Comparison of ENCODE assay signal across 8 mouse cellular contexts in the genomic region with DNA sequence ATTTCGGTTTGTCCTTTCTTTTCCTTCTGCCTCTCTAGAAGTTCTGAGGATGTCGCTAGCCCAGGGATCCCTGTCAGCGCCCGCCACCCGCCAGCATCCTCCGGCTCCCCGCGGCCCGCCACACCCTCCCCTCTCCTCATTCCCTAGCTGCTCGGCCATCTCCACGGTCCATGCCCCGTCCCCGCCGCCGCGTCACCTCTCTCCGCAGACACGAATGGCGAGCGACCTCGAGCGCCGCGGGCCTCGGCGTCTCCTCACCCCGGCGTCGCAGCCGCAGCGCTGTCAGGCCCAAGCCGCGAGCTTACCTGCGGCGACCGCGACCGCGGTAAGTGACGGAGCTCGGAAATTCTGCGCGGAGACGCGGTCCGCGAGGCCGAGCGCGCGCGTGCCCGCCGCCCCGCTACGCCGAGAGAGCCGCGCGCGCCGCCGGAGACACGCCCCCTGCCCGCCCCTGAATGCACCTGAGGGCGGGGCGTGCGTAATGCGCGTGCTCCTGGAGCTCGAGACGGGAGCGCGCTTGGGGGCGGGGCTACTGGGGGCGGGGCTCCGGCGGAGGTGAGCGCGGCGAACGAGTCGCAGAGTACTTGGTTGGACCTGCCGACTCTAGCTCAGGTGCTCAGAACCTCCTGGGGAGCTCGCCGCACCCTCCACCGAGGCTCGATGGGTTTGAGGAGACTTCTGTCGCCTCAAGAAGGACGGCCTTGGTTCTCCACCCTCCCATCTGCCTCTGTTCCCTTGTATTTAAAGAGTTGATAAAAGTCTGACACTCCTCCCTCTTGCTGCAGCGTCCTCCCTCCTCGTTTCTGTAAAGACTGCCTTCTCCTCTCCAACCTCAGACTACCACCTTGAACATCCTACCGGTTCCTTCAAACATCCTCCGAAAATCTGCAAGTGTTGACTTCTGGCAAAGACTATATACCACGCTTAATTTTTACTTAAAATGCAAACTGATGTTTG. TPM values are rescaled to one million over a fixed set of nuclear protein-coding genes. Genes with fewer than 3 reads are reported as not detected.
A peak's percentile ranks its signal among the peaks of the same experiment; 100 is the strongest.
DNase-seq lines count a peak whose midpoint lies in the region; ATAC-seq and TF ChIP-seq lines count a peak whose summit lies in the region.

A gene (minus strand): TSS at position 428 of the 957 bp plus-strand sequence.

- peak within 1 kb of the TSS; percentile 32; the same call in 1 of the 2 replicates for H3K27ac ChIP-seq in heart, embryonic 13.5 days (replicated peaks)
- 0 out of 2 replicates have a peak within 1 kb of the TSS, but pooled peaks have one; percentile 31 for H3K27ac ChIP-seq in kidney, postnatal 0 days
- H3K27ac ChIP-seq in liver, embryonic 11.5 days (ENCODE audit: low read depth, low read length): no peak within 1 kb of the TSS

- H3K9me3 ChIP-seq in heart, embryonic 13.5 days: no peaks in the 10 kb centered on the region
- no peaks in the 10 kb centered on the region for H3K9me3 ChIP-seq in kidney, postnatal 0 days (replicated peaks; ENCODE audit: low read length)
- H3K9me3 ChIP-seq in liver, embryonic 11.5 days (ENCODE audit: control insufficient read depth, low read length): no peaks in the 10 kb centered on the region

- peak; percentile 81 for ATAC-seq in CD4-positive, CD25-positive, alpha-beta regulatory T cell, adult 4 months
- ATAC-seq in heart, embryonic 13.5 days (ENCODE audit: extremely low read depth, insufficient number of reproducible peaks, low FRiP score, low TSS enrichment): peak; percentile 92
- peak; percentile 94 for ATAC-seq in kidney, postnatal 0 days (replicated peaks; ENCODE audit: low FRiP score, low read depth)
- ATAC-seq in liver, embryonic 11.5 days (replicated peaks; ENCODE audit: low FRiP score): peak; percentile 94

- H3K9ac ChIP-seq in heart, embryonic 13.5 days: peak within 1 kb of the TSS; percentile 85
- H3K9ac ChIP-seq in kidney, postnatal 0 days (ENCODE audit: low read depth, low read length): peak within 1 kb of the TSS; percentile 78
- peak within 1 kb of the TSS; percentile 47 for H3K9ac ChIP-seq in liver, embryonic 11.5 days (ENCODE audit: low read depth, low read length)

- peak within 1 kb of the TSS; percentile 96 for H3K4me2 ChIP-seq in heart, embryonic 13.5 days
- H3K4me2 ChIP-seq in kidney, postnatal 0 days (ENCODE audit: low read length): peak within 1 kb of the TSS; percentile 70
- H3K4me2 ChIP-seq in liver, embryonic 11.5 days: peak within 1 kb of the TSS; percentile 92

- peaks cover 11% of the 10 kb centered on the region for H3K27me3 ChIP-seq in heart, embryonic 13.5 days (replicated peaks)
- H3K27me3 ChIP-seq in kidney, postnatal 0 days (ENCODE audit: insufficient read depth, low read length): no peaks in the 10 kb centered on the region
- peaks cover 16% of the 10 kb centered on the region for H3K27me3 ChIP-seq in liver, embryonic 11.5 days (replicated peaks; ENCODE audit: control insufficient read depth, insufficient read depth, low read length)
- H3K27me3 ChIP-seq in splenic B cell, adult 2 months (ENCODE audit: control insufficient read depth, insufficient read depth, low read length, poor library complexity, severe bottlenecking): no peaks in the 10 kb centered on the region

- TF ChIP-seq CTCF in kidney, postnatal 0 days (IDR thresholded peaks at IDR 0.05; ENCODE audit: low read depth): 0 out of 2 replicates have a peak, but pooled peaks have one; percentile 4

- DNase-seq in c-Kit-negative CD71-positive TER-119-positive erythroid progenitor cells, embryonic 14.5 days (ENCODE audit: low read depth, low spot score): peak; percentile 63
- peak; percentile 13 for DNase-seq in fat pad, adult 2 months (ENCODE audit: extremely low read depth, low read depth, low spot score)
- DNase-seq in kidney, postnatal 0 days (ENCODE audit: low spot score): peak; percentile 87
- DNase-seq in liver, embryonic 11.5 days (ENCODE audit: low spot score): peak; percentile 86
- peak; percentile 90 for DNase-seq in naive thymus-derived CD4-positive, alpha-beta T cell, adult 2 months (ENCODE audit: low read depth)
- DNase-seq in splenic B cell, adult 2 months (ENCODE audit: low read depth, low spot score): peak; percentile 92

- H3K4me3 ChIP-seq in heart, embryonic 13.5 days: peak within 1 kb of the TSS; percentile 87
- peak within 1 kb of the TSS; percentile 84 for H3K4me3 ChIP-seq in kidney, postnatal 0 days (replicated peaks; ENCODE audit: low read depth, low read length)
- H3K4me3 ChIP-seq in liver, embryonic 11.5 days (ENCODE audit: low read depth, low read length): peak within 1 kb of the TSS; percentile 61

- H3K4me1 ChIP-seq in heart, embryonic 13.5 days: peaks cover 5% of the 10 kb centered on the region
- no peaks in the 10 kb centered on the region; the same call in 1 of the 2 replicates for H3K4me1 ChIP-seq in kidney, postnatal 0 days (replicated peaks; ENCODE audit: insufficient read depth, low read length)
- peaks cover 2% of the 10 kb centered on the region; the same call in 1 of the 2 replicates for H3K4me1 ChIP-seq in liver, embryonic 11.5 days (replicated peaks; ENCODE audit: control insufficient read depth, insufficient read depth, low read length)

- no peaks in the 10 kb centered on the region for H3K36me3 ChIP-seq in heart, embryonic 13.5 days
- H3K36me3 ChIP-seq in kidney, postnatal 0 days (ENCODE audit: insufficient read depth, low read length): no peaks in the 10 kb centered on the region
- no peaks in the 10 kb centered on the region for H3K36me3 ChIP-seq in liver, embryonic 11.5 days (ENCODE audit: control insufficient read depth, insufficient read depth, low read length)
- H3K36me3 ChIP-seq in splenic B cell, adult 2 months (ENCODE audit: control insufficient read depth, insufficient read depth, low read length, poor library complexity, severe bottlenecking): no peaks in the 10 kb centered on the region

- under 1% methylated on average over 95 of the region's 95 CpGs for WGBS in heart, embryonic 13.5 days
- under 1% methylated on average over 93 of the region's 95 CpGs for WGBS in kidney, postnatal 0 days
- 1% methylated on average over 95 of the region's 95 CpGs for WGBS in liver, embryonic 11.5 days

RNA-seq across cellular contexts. Expression of the gene that starts here (rescaled TPM):
- polyA plus RNA-seq in CD4-positive, CD25-positive, alpha-beta regulatory T cell, adult 4 months (2017; shearing (Covaris generic)): 1 to 10 TPM in 1 of 2 experiments, under 1 TPM in 1; 0.73 to 1.1 TPM
- 1.8 and 1.9 TPM in 2 replicates for polyA plus RNA-seq in heart, embryonic 13.5 days (2015; fragmentation: Nextera tagmentation; extraction: Ambion mirVana)
- 2.2 and 4.2 TPM in 2 replicates for polyA plus RNA-seq in kidney, postnatal 0 days (2015; fragmentation: Nextera tagmentation; extraction: Ambion mirVana)
- polyA plus RNA-seq in liver, embryonic 11.5 days (2014; fragmentation: Nextera tagmentation; extraction: Ambion mirVana): 0.79 and 1.5 TPM in 2 replicates

Comparison
In these comparisons a context has a peak if more than half of its experiments do, and no peak if none do; other contexts are left out.
1. DNase-seq: peak in every context shown above with its lines; median percentile 92 in splenic B cell, adult 2 months; 90 in naive thymus-derived CD4-positive, alpha-beta T cell, adult 2 months; 87 in kidney, postnatal 0 days; 86 in liver, embryonic 11.5 days; 63 in c-Kit-negative CD71-positive TER-119-positive erythroid progenitor cells, embryonic 14.5 days; 13 in fat pad, adult 2 months.